Mouse (Mus musculus): ENCODE measurements around the gene Pnrc1. TPM values are rescaled to one million over a fixed set of nuclear protein-coding genes. Genes with fewer than 3 reads are reported as not detected.
"Not testable (repeated sequence)": the region's sequence is repeated elsewhere in the genome, so short reads cannot be mapped to it uniquely, and the experiment has no call there.

Pnrc1 gene
- polyA plus RNA-seq (2016; fragmentation: Nextera tagmentation; extraction: Ambion mirVana): 127 and 137 TPM in 2 replicates

GRCm38 (mm10) chr4:33290002-33290401, at the start of gene Pnrc1:
Pnrc1 (minus strand) TSS chr4:33290163.
- peak within 1 kb of the TSS; percentile 17; the same call in 1 of the 2 replicates for H3K4me3 ChIP-seq
- peak within 1 kb of the TSS; percentile 36 for H3K4me2 ChIP-seq (replicated peaks)
- no peaks in the 10 kb centered on the region for H3K36me3 ChIP-seq
- no peaks in the 10 kb centered on the region for H3K4me1 ChIP-seq
- peak; percentile 91 for ATAC-seq (ENCODE audit: insufficient number of reproducible peaks, insufficient read depth, low FRiP score, low TSS enrichment)
- no peaks in the 10 kb centered on the region for H3K9me3 ChIP-seq
- H3K9ac ChIP-seq: peak within 1 kb of the TSS; percentile 8; the same call in 1 of the 2 replicates
- WGBS: 42% methylated on average over 3 of the region's 3 CpGs
- H3K27ac ChIP-seq: peak within 1 kb of the TSS; percentile 67
- H3K27me3 ChIP-seq: no peaks in the 10 kb centered on the region

- WGBS: 71% methylated on average over 1 of the region's 1 CpGs
Observed at GRCm38 (mm10) chr4:33337999-33338398, 48.0 kb upstream of the Pnrc1 start.

GRCm38 (mm10) chr4:33332956-33333455, 43.0 kb upstream of the Pnrc1 start:
- Histone ChIP-seq H3K9ac (no peak overlapping the region), H3K4me2 (replicated peaks) (no peak overlapping the region), H3K36me3 (peaks cover 59% of the 10 kb centered on the region), H3K27me3 (no peaks in the 10 kb centered on the region), H3K4me3 (no peak overlapping the region), H3K4me1 (no peaks in the 10 kb centered on the region), H3K9me3 (no peaks in the 10 kb centered on the region), H3K27ac (no peak overlapping the region)
- 85% methylated on average over 1 of the region's 1 CpGs for WGBS
- no peak for ATAC-seq (ENCODE audit: insufficient number of reproducible peaks, insufficient read depth, low FRiP score, low TSS enrichment)

More at GRCm38 (mm10) chr4:33337999-33338398, 48.0 kb upstream of the Pnrc1 start:
- H3K27ac ChIP-seq: no peak overlapping the region
- no peaks in the 10 kb centered on the region for H3K4me1 ChIP-seq
- peaks cover 53% of the 10 kb centered on the region for H3K36me3 ChIP-seq
- H3K4me3 ChIP-seq: no peak overlapping the region
- H3K27me3 ChIP-seq: no peaks in the 10 kb centered on the region
- H3K9me3 ChIP-seq: no peaks in the 10 kb centered on the region
- H3K4me2 ChIP-seq (replicated peaks): no peak overlapping the region
- ATAC-seq (ENCODE audit: insufficient number of reproducible peaks, insufficient read depth, low FRiP score, low TSS enrichment): no peak
- no peak overlapping the region for H3K9ac ChIP-seq

- H3K4me1 ChIP-seq: no peaks in the 10 kb centered on the region
- H3K9me3 ChIP-seq: no peaks in the 10 kb centered on the region
- H3K27ac ChIP-seq: no peak overlapping the region
- ATAC-seq (ENCODE audit: insufficient number of reproducible peaks, insufficient read depth, low FRiP score, low TSS enrichment): no peak
- no peak overlapping the region for H3K9ac ChIP-seq
- WGBS: 92% methylated on average over 4 of the region's 4 CpGs
- no peak overlapping the region for H3K4me3 ChIP-seq
- peaks cover 56% of the 10 kb centered on the region for H3K36me3 ChIP-seq
- H3K4me2 ChIP-seq (replicated peaks): no peak overlapping the region
- H3K27me3 ChIP-seq: no peaks in the 10 kb centered on the region
Observed at GRCm38 (mm10) chr4:33331147-33331546, 41.2 kb upstream of the Pnrc1 start.

GRCm38 (mm10) chr4:33315840-33316239, 25.9 kb upstream of the Pnrc1 start:
- 0 out of 2 replicates have a peak, but pooled peaks cover 5% of the 10 kb centered on the region for H3K4me1 ChIP-seq
- H3K36me3 ChIP-seq: 0 out of 2 replicates have a peak, but pooled peaks cover 1% of the 10 kb centered on the region
- ATAC-seq (ENCODE audit: insufficient number of reproducible peaks, insufficient read depth, low FRiP score, low TSS enrichment): no peak
- H3K9me3 ChIP-seq: no peaks in the 10 kb centered on the region
- no peak overlapping the region for H3K9ac ChIP-seq
- H3K4me3 ChIP-seq: no peak overlapping the region
- WGBS: 85% methylated on average over 5 of the region's 5 CpGs
- H3K4me2 ChIP-seq (replicated peaks): no peak overlapping the region
- H3K27ac ChIP-seq: no peak overlapping the region
- H3K27me3 ChIP-seq: no peaks in the 10 kb centered on the region

- H3K36me3 ChIP-seq; H3K4me2 ChIP-seq (replicated peaks); H3K4me1 ChIP-seq; H3K27ac ChIP-seq; H3K9ac ChIP-seq; H3K27me3 ChIP-seq; ATAC-seq (ENCODE audit: insufficient number of reproducible peaks, insufficient read depth, low FRiP score, low TSS enrichment); H3K9me3 ChIP-seq; H3K4me3 ChIP-seq: not testable (repeated sequence)
- 97% methylated on average over 6 of the region's 8 CpGs for WGBS
Observed at GRCm38 (mm10) chr4:33314150-33314549, 24.2 kb upstream of the Pnrc1 start.

- 19% methylated on average over 12 of the region's 12 CpGs for WGBS
Observed at GRCm38 (mm10) chr4:33310840-33311437, 21.0 kb upstream of the Pnrc1 start.

GRCm38 (mm10) chr4:33309764-33310757, 20.1 kb upstream of the Pnrc1 start, which contains the start of gene Rngtt:
Rngtt (plus strand) TSS chr4:33310311.
- Histone ChIP-seq H3K27ac (0 out of 2 replicates have a peak within 1 kb of the TSS, but pooled peaks have one; percentile 54), H3K36me3 (no peaks in the 10 kb centered on the region), H3K4me1 (0 out of 2 replicates have a peak, but pooled peaks cover 6% of the 10 kb centered on the region), H3K4me2 (replicated peaks) (peak within 1 kb of the TSS; percentile 84), H3K9ac (peak within 1 kb of the TSS; percentile 81), H3K27me3 (no peaks in the 10 kb centered on the region), H3K9me3 (no peaks in the 10 kb centered on the region), H3K4me3 (peak within 1 kb of the TSS; percentile 89)
- peak; percentile 92 for ATAC-seq (ENCODE audit: insufficient number of reproducible peaks, insufficient read depth, low FRiP score, low TSS enrichment)
- 3% methylated on average over 60 of the region's 60 CpGs for WGBS

More at GRCm38 (mm10) chr4:33310840-33311437, 21.0 kb upstream of the Pnrc1 start:
- H3K4me2 ChIP-seq (replicated peaks): peak overlapping the region; percentile 84
- peak overlapping the region; percentile 81 for H3K9ac ChIP-seq
- H3K27me3 ChIP-seq: no peaks in the 10 kb centered on the region
- peak overlapping the region; percentile 89 for H3K4me3 ChIP-seq
- no peak for ATAC-seq (ENCODE audit: insufficient number of reproducible peaks, insufficient read depth, low FRiP score, low TSS enrichment)
- no peaks in the 10 kb centered on the region for H3K36me3 ChIP-seq
- 0 out of 2 replicates have a peak overlapping the region, but pooled peaks have one; percentile 54 for H3K27ac ChIP-seq
- H3K4me1 ChIP-seq: 0 out of 2 replicates have a peak, but pooled peaks cover 6% of the 10 kb centered on the region
- no peaks in the 10 kb centered on the region for H3K9me3 ChIP-seq

- WGBS: 68% methylated on average over 4 of the region's 4 CpGs
- no peaks in the 10 kb centered on the region for H3K36me3 ChIP-seq
- H3K9ac ChIP-seq: no peak overlapping the region
- H3K4me1 ChIP-seq: 0 out of 2 replicates have a peak, but pooled peaks cover 6% of the 10 kb centered on the region
- no peaks in the 10 kb centered on the region for H3K9me3 ChIP-seq
- no peak overlapping the region for H3K4me3 ChIP-seq
- no peak overlapping the region for H3K4me2 ChIP-seq (replicated peaks)
- ATAC-seq (ENCODE audit: insufficient number of reproducible peaks, insufficient read depth, low FRiP score, low TSS enrichment): no peak
- no peaks in the 10 kb centered on the region for H3K27me3 ChIP-seq
- H3K27ac ChIP-seq: no peak overlapping the region
Observed at GRCm38 (mm10) chr4:33307146-33307545, 17.2 kb upstream of the Pnrc1 start.

GRCm38 (mm10) chr4:33303057-33303456, 13.1 kb upstream of the Pnrc1 start:
- Histone ChIP-seq H3K36me3 (no peaks in the 10 kb centered on the region), H3K9me3 (no peaks in the 10 kb centered on the region), H3K4me3 (no peak overlapping the region), H3K4me2 (replicated peaks) (no peak overlapping the region), H3K4me1 (no peaks in the 10 kb centered on the region), H3K27me3 (no peaks in the 10 kb centered on the region), H3K9ac (no peak overlapping the region), H3K27ac (no peak overlapping the region)
- no peak for ATAC-seq (ENCODE audit: insufficient number of reproducible peaks, insufficient read depth, low FRiP score, low TSS enrichment)
- 97% methylated on average over 1 of the region's 1 CpGs for WGBS

GRCm38 (mm10) chr4:33300891-33301665, 11.1 kb upstream of the Pnrc1 start:
- not testable (repeated sequence) for H3K36me3 ChIP-seq; H3K4me2 ChIP-seq (replicated peaks); H3K9ac ChIP-seq; H3K4me3 ChIP-seq; H3K27me3 ChIP-seq; H3K4me1 ChIP-seq; ATAC-seq (ENCODE audit: insufficient number of reproducible peaks, insufficient read depth, low FRiP score, low TSS enrichment); H3K27ac ChIP-seq; H3K9me3 ChIP-seq
- 78% methylated on average over 6 of the region's 6 CpGs for WGBS
